Mouse (Mus musculus) hindbrain, postnatal 0 days (tissue): ENCODE data around the gene Ctsa. TPM values are rescaled to one million over a fixed set of nuclear protein-coding genes. Genes with fewer than 3 reads are reported as not detected.

Source experiments
- ATAC-seq: fragments of 200-750 bp; cut with Nextera tagmentation; 2 replicates; pipeline ENCODE4 v1.8.0; 2017; ENCODE audit warnings: mild to moderate bottlenecking, moderate TSS enrichment, moderate library complexity
- DNase-seq: peaks from one replicate; pipeline ENCODE4 v3.0.0-alpha.2; 2015; ENCODE audit warnings: low spot score
- H3K27ac ChIP-seq: fragments of 300-500 bp; sonication (generic); 2 replicates; pipeline ENCODE4 v1.5.1; 2014; ENCODE audit warnings: mild to moderate bottlenecking
- H3K27me3 ChIP-seq: fragments of 300-500 bp; sonication (generic); 2 replicates; pipeline ENCODE4 v1.6.1; 2014; ENCODE audit warnings: low read length, mixed read lengths; ENCODE audit not compliant: insufficient read depth
- H3K36me3 ChIP-seq: fragments of 300-500 bp; sonication (generic); 2 replicates; pipeline ENCODE4 v1.6.1; 2014; ENCODE audit warnings: low read length, mixed read lengths; ENCODE audit not compliant: insufficient read depth
- H3K4me1 ChIP-seq: fragments of 300-500 bp; sonication (generic); 2 replicates; pipeline ENCODE4 v1.6.1; 2014; ENCODE audit warnings: antibody characterized with exemption, low read length, mixed read lengths; ENCODE audit not compliant: insufficient read depth
- H3K4me2 ChIP-seq: fragments of 300-500 bp; sonication (generic); 2 replicates; pipeline ENCODE4 v1.6.1; 2014; ENCODE audit warnings: low read depth, mild to moderate bottlenecking, low read length, moderate library complexity, mixed read lengths
- H3K4me3 ChIP-seq: fragments of 300-500 bp; sonication (generic); 2 replicates; pipeline ENCODE4 v1.5.1; 2014; ENCODE audit warnings: low read length
- H3K9ac ChIP-seq: fragments of 300-500 bp; sonication (generic); replicated peaks from 2 replicates; pipeline ENCODE4 v1.6.1; 2014; ENCODE audit warnings: mild to moderate bottlenecking, low read length, moderate library complexity, mixed read lengths
- H3K9me3 ChIP-seq: fragments of 300-500 bp; sonication (generic); 2 replicates; pipeline ENCODE4 v1.6.1; 2016; ENCODE audit warnings: low read length, mixed read lengths
- CTCF ChIP-seq: IDR thresholded peaks from 2 replicates; pipeline ENCODE4 v1.5.1; 2016; ENCODE audit warnings: antibody characterized with exemption, control low read depth, low read depth
- WGBS: fragments of 180-500 bp; shearing (Covaris S2); extraction: QIAGEN DNeasy Blood & Tissue Kit; methylation state at CpG from one replicate; pipeline ENCODE4 v1.1.7; 2014; 5-methylcytosine and 5-hydroxymethylcytosine counted together
- polyA plus RNA-seq: library from polyadenylated mRNA; unstranded; fragments of >200 nt; fragmentation: Nextera tagmentation; extraction: Ambion mirVana; gene quantifications from 2 replicates; pipeline ENCODE4 v1.2.1, GENCODE M21; 2015
- total RNA-seq: library from RNA; depleted of rRNA; stranded (reverse); fragments of >200 nt; gene quantifications from 2 replicates; pipeline ENCODE4 v1.2.3, GENCODE M21; 2014; rRNA removed

Gene Ctsa
- total and polyA plus RNA-seq, 2 experiments from 2014 or later: 112 to 135 TPM

DNA sequence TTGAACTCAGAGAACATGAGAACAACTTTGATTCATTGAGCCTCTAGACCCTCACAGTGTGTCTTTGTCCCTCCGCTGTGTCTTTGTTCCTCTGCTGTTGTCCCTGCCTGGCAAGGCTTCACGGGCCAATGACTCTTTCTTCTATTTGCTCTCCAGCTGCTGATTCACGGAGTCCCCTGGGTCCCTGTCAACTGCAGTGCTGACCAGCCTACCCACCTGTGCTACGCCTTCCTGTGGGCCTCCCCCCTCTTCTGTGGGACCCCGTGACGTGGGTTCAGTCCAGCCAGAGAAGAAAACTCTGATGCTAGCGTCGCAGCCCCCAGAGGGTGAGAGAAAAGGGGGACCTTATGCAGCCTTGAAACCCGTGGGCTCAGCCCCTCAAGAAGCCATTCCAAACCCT, 49.9 kb downstream of the Ctsa start:
- Histone ChIP-seq H3K27me3 (no peaks in the 10 kb centered on the region), H3K36me3 (peaks cover 49% of the 10 kb centered on the region), H3K4me3 (no peak overlapping the region), H3K4me1 (0 out of 2 replicates have a peak, but pooled peaks cover 8% of the 10 kb centered on the region), H3K9ac (no peak overlapping the region), H3K4me2 (no peak overlapping the region), H3K9me3 (no peaks in the 10 kb centered on the region), H3K27ac (no peak overlapping the region)
- WGBS: 32% methylated on average over 9 of the region's 9 CpGs
- no peak for ATAC-seq
- DNase-seq: no peak
- TF ChIP-seq CTCF: no peak

DNA sequence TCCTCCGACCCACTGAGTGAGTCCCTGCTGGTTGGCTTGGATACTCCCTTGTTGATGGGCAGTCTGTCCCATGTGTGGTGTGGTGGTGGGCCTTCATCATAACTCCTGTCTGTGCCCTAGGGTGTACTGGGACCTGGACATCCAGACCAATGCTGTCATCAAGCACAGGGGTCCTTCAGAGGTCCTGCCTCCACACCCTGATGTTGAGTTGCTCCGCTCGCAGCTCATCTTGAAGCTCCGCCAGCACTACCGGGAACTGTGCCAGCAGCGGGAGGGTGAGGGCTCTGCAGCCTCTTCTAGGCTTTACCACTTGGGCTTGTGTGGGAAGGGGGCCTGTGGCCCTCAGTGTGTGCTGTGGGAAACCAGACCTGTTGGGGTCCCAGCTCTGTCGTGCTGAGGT, 53.1 kb downstream of the Ctsa start:
- ATAC-seq (peak; percentile 22), DNase-seq (peak; percentile 80)
- H3K27ac ChIP-seq: peak overlapping the region; percentile 48; the same call in 1 of the 2 replicates
- WGBS: 30% methylated on average over 7 of the region's 7 CpGs
- H3K27me3 ChIP-seq: no peaks in the 10 kb centered on the region
- H3K9me3 ChIP-seq: no peaks in the 10 kb centered on the region
- no peak overlapping the region for H3K9ac ChIP-seq
- H3K36me3 ChIP-seq: peaks cover 77% of the 10 kb centered on the region
- H3K4me2 ChIP-seq: no peak overlapping the region
- TF ChIP-seq CTCF: no peak
- no peaks in the 10 kb centered on the region for H3K4me1 ChIP-seq
- H3K4me3 ChIP-seq: no peak overlapping the region

DNA sequence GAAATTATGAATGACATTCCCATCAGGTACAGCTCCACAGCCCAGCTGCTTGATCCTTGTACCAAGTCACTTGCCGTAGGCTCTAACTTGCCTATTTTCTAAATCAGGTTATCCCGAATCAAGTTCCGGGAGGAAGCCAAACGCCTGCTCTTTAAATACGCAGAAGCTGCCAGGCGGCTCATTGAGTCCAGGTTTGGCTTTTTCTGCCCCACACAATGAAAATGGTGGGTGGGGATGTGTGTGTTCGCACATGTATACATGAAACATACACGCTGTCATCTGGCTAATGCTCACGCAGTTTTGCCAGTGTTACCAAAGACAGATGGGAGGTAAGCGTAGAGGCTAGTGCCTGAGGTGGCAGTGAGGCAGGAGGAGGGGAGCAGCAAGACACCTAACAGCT, 53.9 kb downstream of the Ctsa start:
- no peak for DNase-seq
- Histone ChIP-seq H3K4me1 (no peaks in the 10 kb centered on the region), H3K9me3 (no peaks in the 10 kb centered on the region), H3K4me3 (no peak overlapping the region), H3K27ac (no peak overlapping the region), H3K9ac (no peak overlapping the region), H3K27me3 (no peaks in the 10 kb centered on the region), H3K36me3 (peaks cover 83% of the 10 kb centered on the region), H3K4me2 (no peak overlapping the region)
- no peak for ATAC-seq
- TF ChIP-seq CTCF: no peak
- 89% methylated on average over 10 of the region's 10 CpGs for WGBS

DNA sequence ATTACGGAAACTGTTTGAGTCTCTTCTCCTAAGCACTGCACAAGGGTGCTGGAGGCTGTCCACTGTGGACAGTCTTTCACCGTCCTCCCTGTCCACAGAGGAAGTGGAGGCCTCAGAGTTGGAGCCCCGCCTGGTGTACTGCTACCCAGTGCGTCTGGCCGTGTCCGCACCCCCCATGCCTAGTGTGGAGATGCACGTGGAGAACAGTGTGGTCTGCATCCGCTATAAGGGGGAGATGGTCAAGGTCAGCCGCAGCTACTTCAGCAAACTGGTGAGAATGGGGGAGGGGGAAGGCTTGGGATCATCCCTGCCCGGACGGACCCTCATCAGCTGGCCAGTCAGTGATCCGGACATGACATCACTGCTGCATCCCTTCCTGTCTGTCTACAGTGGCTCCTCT, 56.3 kb downstream of the Ctsa start:
- Histone ChIP-seq H3K9ac (no peak overlapping the region), H3K4me3 (no peak overlapping the region), H3K4me2 (no peak overlapping the region), H3K4me1 (no peaks in the 10 kb centered on the region), H3K27me3 (no peaks in the 10 kb centered on the region), H3K9me3 (no peaks in the 10 kb centered on the region), H3K36me3 (peaks cover 93% of the 10 kb centered on the region), H3K27ac (no peak overlapping the region)
- DNase-seq (no peak), ATAC-seq (no peak)
- WGBS: 78% methylated on average over 12 of the region's 12 CpGs
- TF ChIP-seq CTCF: no peak

DNA sequence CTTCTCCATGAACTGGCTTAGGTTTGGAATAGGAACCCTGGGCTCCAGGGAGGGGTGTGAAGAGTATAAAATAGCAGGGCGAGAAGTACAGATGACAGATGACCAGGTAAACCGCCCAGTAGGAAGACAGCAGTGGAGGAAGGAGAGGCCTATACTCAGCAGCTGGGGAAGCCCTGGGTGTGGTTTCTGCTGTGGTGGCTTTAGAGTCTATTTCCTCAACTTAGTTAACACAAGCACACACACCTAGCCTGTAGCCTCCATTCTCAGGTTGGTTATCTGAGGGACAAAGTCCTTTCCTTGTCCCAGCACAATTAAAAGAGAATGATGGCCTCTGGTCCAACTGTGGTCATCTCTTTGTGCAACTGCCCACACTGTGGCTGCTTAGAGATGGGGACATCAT, 57.3 kb downstream of the Ctsa start:
- Histone ChIP-seq H3K4me3 (no peak overlapping the region), H3K36me3 (peaks cover 88% of the 10 kb centered on the region), H3K9me3 (no peaks in the 10 kb centered on the region), H3K9ac (no peak overlapping the region), H3K27me3 (no peaks in the 10 kb centered on the region), H3K4me1 (no peaks in the 10 kb centered on the region), H3K27ac (no peak overlapping the region), H3K4me2 (no peak overlapping the region)
- ATAC-seq: no peak
- no peak for DNase-seq
- 93% methylated on average over 2 of the region's 2 CpGs for WGBS
- TF ChIP-seq CTCF: no peak

Other genes with a start within 250 kb of the Ctsa start
- gene Wfdc6a, start 247.4 kb upstream of the Ctsa start, total RNA-seq: 0.31 TPM in 1 of 2 replicates, not detected in the other
- 0.19 and 0.77 TPM in 2 replicates for gene Wfdc6a, start 247.4 kb upstream of the Ctsa start, polyA plus RNA-seq
- not detected in 2 replicates for gene Eppin, start 239.3 kb upstream of the Ctsa start, total RNA-seq
- not detected in 2 replicates for gene Eppin, start 239.3 kb upstream of the Ctsa start, polyA plus RNA-seq
- not detected in 2 replicates for gene Wfdc6b, start 219.4 kb upstream of the Ctsa start, total RNA-seq
- not detected in 2 replicates for gene Wfdc6b, start 219.4 kb upstream of the Ctsa start, polyA plus RNA-seq
- not detected in 2 replicates for gene Wfdc8, start 219.2 kb upstream of the Ctsa start, total RNA-seq
- gene Wfdc8, start 219.2 kb upstream of the Ctsa start, polyA plus RNA-seq: not detected in 2 replicates
- not detected in 2 replicates for gene Wfdc16, start 194.1 kb upstream of the Ctsa start, total RNA-seq
- gene Wfdc16, start 194.1 kb upstream of the Ctsa start, polyA plus RNA-seq: not detected in 2 replicates
- gene Wfdc10, start 176.8 kb upstream of the Ctsa start, total RNA-seq: not detected in 2 replicates
- gene Wfdc10, start 176.8 kb upstream of the Ctsa start, polyA plus RNA-seq: 0.60 TPM in 1 of 2 replicates, not detected in the other
- gene Wfdc9, start 176.3 kb upstream of the Ctsa start, total RNA-seq: not detected in 2 replicates
- not detected in 2 replicates for gene Wfdc9, start 176.3 kb upstream of the Ctsa start, polyA plus RNA-seq
- not detected in 2 replicates for gene Wfdc11, start 158.8 kb upstream of the Ctsa start, total RNA-seq
- not detected in 2 replicates for gene Wfdc11, start 158.8 kb upstream of the Ctsa start, polyA plus RNA-seq
- gene Wfdc13, start 147.8 kb upstream of the Ctsa start, total RNA-seq: not detected in 2 replicates
- gene Wfdc13, start 147.8 kb upstream of the Ctsa start, polyA plus RNA-seq: not detected in 2 replicates
- gene Spint4, start 134.4 kb upstream of the Ctsa start, total RNA-seq: not detected in 2 replicates
- not detected in 2 replicates for gene Spint4, start 134.4 kb upstream of the Ctsa start, polyA plus RNA-seq
- not detected in 2 replicates for gene Spint5, start 117.6 kb upstream of the Ctsa start, total RNA-seq
- gene Spint5, start 117.6 kb upstream of the Ctsa start, polyA plus RNA-seq: not detected in 2 replicates
- gene Wfdc3, start 86.9 kb upstream of the Ctsa start, total RNA-seq: 1.3 TPM in 2 replicates
- gene Wfdc3, start 86.9 kb upstream of the Ctsa start, polyA plus RNA-seq: 0.73 and 0.76 TPM in 2 replicates
- gene Dnttip1, start 86.9 kb upstream of the Ctsa start, total RNA-seq: 17.1 and 24.9 TPM in 2 replicates
- 53.9 and 56.1 TPM in 2 replicates for gene Dnttip1, start 86.9 kb upstream of the Ctsa start, polyA plus RNA-seq
- 61.5 and 70.6 TPM in 2 replicates for gene Ube2c, start 63.0 kb upstream of the Ctsa start, total RNA-seq
- gene Ube2c, start 63.0 kb upstream of the Ctsa start, polyA plus RNA-seq: 61.2 and 69.4 TPM in 2 replicates
- 12.2 TPM in 1 of 2 replicates, not detected in the other for gene Tnnc2, start 52.9 kb upstream of the Ctsa start, total RNA-seq
- 0.30 TPM in 1 of 2 replicates, not detected in the other for gene Tnnc2, start 52.9 kb upstream of the Ctsa start, polyA plus RNA-seq
- gene Snx21, start 47.0 kb upstream of the Ctsa start, total RNA-seq: 102 and 106 TPM in 2 replicates
- gene Snx21, start 47.0 kb upstream of the Ctsa start, polyA plus RNA-seq: 44.7 and 47.6 TPM in 2 replicates
- gene Acot8, start 28.0 kb upstream of the Ctsa start, total RNA-seq: 18.5 and 39.5 TPM in 2 replicates
- 19.4 and 20.2 TPM in 2 replicates for gene Acot8, start 28.0 kb upstream of the Ctsa start, polyA plus RNA-seq
- gene Zswim3, start 27.8 kb upstream of the Ctsa start, total RNA-seq: 6.4 and 8.3 TPM in 2 replicates
- 5.2 and 5.5 TPM in 2 replicates for gene Zswim3, start 27.8 kb upstream of the Ctsa start, polyA plus RNA-seq
- 23.9 and 24.6 TPM in 2 replicates for gene Zswim1, start 10.2 kb upstream of the Ctsa start, total RNA-seq
- 26.5 and 29.0 TPM in 2 replicates for gene Zswim1, start 10.2 kb upstream of the Ctsa start, polyA plus RNA-seq
- not detected in 2 replicates for gene Spata25, start 4.3 kb upstream of the Ctsa start, total RNA-seq
- gene Spata25, start 4.3 kb upstream of the Ctsa start, polyA plus RNA-seq: not detected in 2 replicates
- gene Neurl2, start 583 bp downstream of the Ctsa start, total RNA-seq: 8.7 and 12.1 TPM in 2 replicates
- gene Neurl2, start 583 bp downstream of the Ctsa start, polyA plus RNA-seq: 7.2 and 7.6 TPM in 2 replicates
- 76.2 and 88.7 TPM in 2 replicates for gene Pltp, start 24.8 kb downstream of the Ctsa start, total RNA-seq
- gene Pltp, start 24.8 kb downstream of the Ctsa start, polyA plus RNA-seq: 99.6 and 117 TPM in 2 replicates
- 76.7 and 83.7 TPM in 2 replicates for gene Pcif1, start 46.4 kb downstream of the Ctsa start, total RNA-seq
- 107 and 108 TPM in 2 replicates for gene Pcif1, start 46.4 kb downstream of the Ctsa start, polyA plus RNA-seq
- 26.5 and 28.3 TPM in 2 replicates for gene Zfp335, start 78.9 kb downstream of the Ctsa start, total RNA-seq
- gene Zfp335, start 78.9 kb downstream of the Ctsa start, polyA plus RNA-seq: 9.0 and 9.2 TPM in 2 replicates
- 8.8 and 14.4 TPM in 2 replicates for gene Mmp9, start 107.9 kb downstream of the Ctsa start, total RNA-seq
- gene Mmp9, start 107.9 kb downstream of the Ctsa start, polyA plus RNA-seq: 6.7 and 7.1 TPM in 2 replicates
- gene Slc12a5, start 127.9 kb downstream of the Ctsa start, total RNA-seq: 257 TPM in 2 replicates
- 67.1 and 71.0 TPM in 2 replicates for gene Slc12a5, start 127.9 kb downstream of the Ctsa start, polyA plus RNA-seq
- 60.8 and 101 TPM in 2 replicates for gene Ncoa5, start 202.0 kb downstream of the Ctsa start, total RNA-seq
- 55.5 and 56.3 TPM in 2 replicates for gene Ncoa5, start 202.0 kb downstream of the Ctsa start, polyA plus RNA-seq
- 3.8 and 7.3 TPM in 2 replicates for gene Cd40, start 222.8 kb downstream of the Ctsa start, total RNA-seq
- 4.8 and 5.4 TPM in 2 replicates for gene Cd40, start 222.8 kb downstream of the Ctsa start, polyA plus RNA-seq